Mouse (Mus musculus) MEL (cell line): ENCODE measurements around the gene Tnrc6c. TPM values are rescaled to one million over a fixed set of nuclear protein-coding genes. Genes with fewer than 3 reads are reported as not detected.

ENCODE experiments used
- DNase-seq: peaks from one replicate; pipeline ENCODE4 v3.0.0; 2011; ENCODE audit warnings: low read depth, low spot score
- H3K27ac ChIP-seq: 2 replicates; pipeline ENCODE4 v1.5.1; 2012; ENCODE audit warnings: low read depth, mild to moderate bottlenecking, control low read depth, low read length, moderate library complexity; ENCODE audit not compliant: control insufficient read depth
- H3K27me3 ChIP-seq, 2 experiments: fragments of 150-350 bp in 1 of 2; sonication (generic) in 1 of 2; 2 replicates each; pipeline ENCODE4 v1.6.1; 2012; ENCODE audit warnings: low read length in 2 of 2, mild to moderate bottlenecking in 2 of 2, improper control_type of control experiment in 1 of 2, moderate library complexity in 1 of 2; ENCODE audit not compliant: insufficient read depth in 2 of 2, control insufficient read depth in 1 of 2
- H3K36me3 ChIP-seq, 2 experiments: 2 replicates each; pipeline ENCODE4 v1.6.1; 2012 to 2014; ENCODE audit warnings: low read length in 2 of 2, improper control_type of control experiment in 1 of 2, inconsistent platforms in 1 of 2, mild to moderate bottlenecking in 1 of 2; ENCODE audit not compliant: insufficient read depth in 2 of 2, control insufficient read depth in 1 of 2
- H3K4me1 ChIP-seq, 2 experiments: fragments of 150-350 bp in 1 of 2; sonication (generic) in 1 of 2; 2 replicates each; pipeline ENCODE4 v1.6.1; 2012; ENCODE audit warnings: low read length in 2 of 2, improper control_type of control experiment in 1 of 2, mild to moderate bottlenecking in 1 of 2; ENCODE audit not compliant: insufficient read depth in 2 of 2, control insufficient read depth in 1 of 2
- H3K4me3 ChIP-seq, 2 experiments: fragments of 150-350 bp in 1 of 2; sonication (generic) in 1 of 2; 2 replicates each; pipeline ENCODE4 v1.5.1; 2012; ENCODE audit warnings: low read depth in 2 of 2, low read length in 2 of 2, mild to moderate bottlenecking in 2 of 2, moderate library complexity in 2 of 2, control low read depth in 1 of 2, improper control_type of control experiment in 1 of 2; ENCODE audit not compliant: control insufficient read depth in 1 of 2, insufficient read depth in 1 of 2
- H3K79me2 ChIP-seq: 2 replicates; pipeline ENCODE4 v1.6.1; 2012; ENCODE audit warnings: mild to moderate bottlenecking, low read length, moderate library complexity; ENCODE audit not compliant: control insufficient read depth, poor library complexity, insufficient read depth
- H3K9ac ChIP-seq: 2 replicates; pipeline ENCODE4 v1.6.1; 2012; ENCODE audit warnings: low read depth, mild to moderate bottlenecking, control low read depth, low read length, moderate library complexity; ENCODE audit not compliant: control insufficient read depth, poor library complexity, severe bottlenecking
- H3K9me3 ChIP-seq: fragments of 150-350 bp; sonication (generic); replicated peaks from 2 replicates; pipeline ENCODE4 v1.6.1; 2012; ENCODE audit warnings: mild to moderate bottlenecking, low read length, improper control_type of control experiment, moderate library complexity; ENCODE audit not compliant: insufficient read depth
- BHLHE40 ChIP-seq: IDR thresholded peaks from 2 replicates; pipeline ENCODE4 v1.6.1; 2012; ENCODE audit warnings: low read depth, mild to moderate bottlenecking, inconsistent platforms, low read length, improper control_type of control experiment, borderline replicate concordance
- CHD1 ChIP-seq: IDR thresholded peaks from 2 replicates; pipeline ENCODE4 v1.6.1; 2012; ENCODE audit warnings: low read depth, mild to moderate bottlenecking, inconsistent platforms, low read length, improper control_type of control experiment
- E2F4 ChIP-seq: IDR thresholded peaks from 2 replicates; pipeline ENCODE4 v1.6.1; 2011; ENCODE audit warnings: low read depth, low read length, improper control_type of control experiment, borderline replicate concordance
- GABPA ChIP-seq: IDR thresholded peaks from 2 replicates; pipeline ENCODE4 v1.6.1; 2012; ENCODE audit warnings: low read depth, mild to moderate bottlenecking, inconsistent platforms, low read length, improper control_type of control experiment, moderate library complexity
- KAT2A ChIP-seq: conservative IDR thresholded peaks from 2 replicates; pipeline ENCODE4 v1.6.1; 2012; ENCODE audit warnings: low read depth, low read length, improper control_type of control experiment, inconsistent platforms
- MAFK ChIP-seq: IDR thresholded peaks from 2 replicates; pipeline ENCODE4 v1.6.1; 2011; ENCODE audit warnings: low read depth, mild to moderate bottlenecking, low read length, improper control_type of control experiment, borderline replicate concordance
- MYC ChIP-seq: IDR thresholded peaks from 2 replicates; pipeline ENCODE4 v1.6.1; 2011; ENCODE audit warnings: low read depth, mild to moderate bottlenecking, low read length, improper control_type of control experiment, moderate library complexity
- POLR2A ChIP-seq, 2 experiments: IDR thresholded peaks; 2 replicates each; pipeline ENCODE4 v1.6.1; 2011 to 2012; ENCODE audit warnings: low read length in 2 of 2, mild to moderate bottlenecking in 2 of 2, control low read depth in 1 of 2, improper control_type of control experiment in 1 of 2, low read depth in 1 of 2, moderate library complexity in 1 of 2; ENCODE audit not compliant: control insufficient read depth in 1 of 2, insufficient read depth in 1 of 2, poor library complexity in 1 of 2
- RCOR1 ChIP-seq: IDR thresholded peaks from 2 replicates; pipeline ENCODE4 v1.6.1; 2012; ENCODE audit warnings: low read depth, mild to moderate bottlenecking, inconsistent platforms, low read length, improper control_type of control experiment
- SMC3 ChIP-seq: IDR thresholded peaks from 2 replicates; pipeline ENCODE4 v1.6.1; 2011; ENCODE audit warnings: low read depth, low read length, improper control_type of control experiment
- TBP ChIP-seq: IDR thresholded peaks from 2 replicates; pipeline ENCODE4 v1.8.0; 2011; ENCODE audit warnings: low read depth, low read length, improper control_type of control experiment
- TCF12 ChIP-seq: IDR thresholded peaks from 2 replicates; pipeline ENCODE4 v1.6.1; 2014; ENCODE audit warnings: low read depth, mild to moderate bottlenecking, inconsistent platforms, low read length, improper control_type of control experiment, moderate library complexity
- UBTF ChIP-seq: IDR thresholded peaks from 2 replicates; pipeline ENCODE4 v1.6.1; 2012; ENCODE audit warnings: low read depth, mild to moderate bottlenecking, inconsistent platforms, low read length, improper control_type of control experiment, moderate library complexity, borderline replicate concordance; ENCODE audit not compliant: insufficient read depth
- USF1 ChIP-seq: IDR thresholded peaks from 2 replicates; pipeline ENCODE4 v1.6.1; 2014; ENCODE audit warnings: low read depth, mild to moderate bottlenecking, inconsistent platforms, low read length, improper control_type of control experiment, moderate library complexity
- USF2 ChIP-seq, 2 experiments: IDR thresholded peaks; 2 replicates each; pipeline ENCODE4 v1.6.1; 2011 to 2012; ENCODE audit warnings: improper control_type of control experiment in 2 of 2, low read length in 2 of 2, borderline replicate concordance in 1 of 2, inconsistent platforms in 1 of 2, low read depth in 1 of 2, mild to moderate bottlenecking in 1 of 2; ENCODE audit not compliant: insufficient read depth in 1 of 2
- ZMIZ1 ChIP-seq: IDR thresholded peaks from 2 replicates; pipeline ENCODE4 v1.6.1; 2012; ENCODE audit warnings: low read depth, mild to moderate bottlenecking, inconsistent platforms, low read length, improper control_type of control experiment, moderate library complexity
- polyA plus RNA-seq, 2 experiments: library from polyadenylated mRNA; stranded (reverse) in 1 of 2; unstranded in 1 of 2; fragments of >175 nt in 1 of 2; fragments of >200 nt in 1 of 2; gene quantifications; 2 replicates each; pipeline versions ENCODE4 v1.2.1 to v1.2.4; 2012; ENCODE audit warnings: low replicate concordance in 2 of 2, low read depth in 1 of 2; ENCODE audit not compliant: insufficient read length in 2 of 2, insufficient read depth in 1 of 2, missing spikeins in 1 of 2
- total RNA-seq: library from RNA; depleted of rRNA; stranded (reverse); fragments of 300-350 nt; gene quantifications from 2 replicates; pipeline ENCODE4 v1.2.3, GENCODE M21; 2012

Gene Tnrc6c
- total and polyA plus RNA-seq, 3 experiments, result 16.0 to 19.1 TPM; not detected in 1

DNA sequence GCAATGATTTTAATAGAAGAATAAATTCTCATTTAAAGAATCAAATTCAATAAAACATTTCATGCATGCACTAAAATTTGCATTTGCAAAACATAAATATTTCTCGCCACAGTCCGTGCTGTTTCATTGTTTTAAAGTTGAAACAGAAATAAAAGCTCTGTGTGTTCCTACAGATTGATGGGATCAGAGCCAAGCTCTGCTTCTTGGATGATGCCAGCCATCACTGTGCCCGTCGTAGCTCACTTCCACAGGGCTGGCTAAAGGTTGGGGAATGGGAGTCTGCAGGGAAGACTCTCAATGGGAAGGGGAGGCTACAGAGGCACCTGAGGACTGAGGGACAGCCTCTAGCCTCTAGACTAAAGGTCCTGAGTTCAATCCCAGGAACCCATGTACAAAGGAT is 28.9 kb upstream of the Tnrc6c start:
- no peak for DNase-seq
- H3K27ac ChIP-seq, result no peak overlapping the region
- H3K4me1 ChIP-seq, result no peaks in the 10 kb centered on the region
- H3K36me3 ChIP-seq, result no peaks in the 10 kb centered on the region
- no peaks in the 10 kb centered on the region for H3K79me2 ChIP-seq
- peaks cover 28 to 38% of the 10 kb centered on the region in 2 experiments for H3K27me3 ChIP-seq
- no peak overlapping the region for H3K9ac ChIP-seq
- TF ChIP-seq GABPA (no peak), CHD1 (no peak), BHLHE40 (no peak), TCF12 (no peak), TBP (no peak), E2F4 (no peak)
- no peak overlapping the region for H3K4me3 ChIP-seq
- H3K9me3 ChIP-seq, result no peaks in the 10 kb centered on the region

DNA sequence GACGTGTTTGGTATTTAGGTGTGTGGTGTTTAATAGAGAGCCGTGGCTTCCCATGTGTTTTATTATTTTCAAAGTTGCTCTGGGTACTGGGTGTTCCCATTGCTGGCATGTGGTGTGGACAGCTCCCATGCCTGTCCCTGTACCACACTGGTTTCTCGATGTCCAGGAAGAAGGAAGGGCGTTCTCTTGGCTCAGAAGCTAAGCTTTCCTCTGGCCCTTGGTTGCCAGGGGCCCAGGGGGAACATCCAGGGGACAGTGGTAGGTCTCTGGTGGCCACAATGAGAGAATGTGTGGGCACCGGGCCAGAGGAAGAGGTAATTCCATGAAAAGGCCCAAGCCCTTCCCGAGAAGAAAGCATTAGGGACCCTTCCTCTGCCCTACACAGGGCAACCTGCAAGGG is 27.5 kb upstream of the Tnrc6c start:
- Histone ChIP-seq H3K79me2 (no peaks in the 10 kb centered on the region), H3K36me3 (no peaks in the 10 kb centered on the region), H3K27ac (no peak overlapping the region), H3K4me1 (no peaks in the 10 kb centered on the region), H3K9me3 (no peaks in the 10 kb centered on the region), H3K27me3 (peaks cover 26 to 35% of the 10 kb centered on the region in 2 experiments), H3K9ac (no peak overlapping the region), H3K4me3 (no peak overlapping the region)
- DNase-seq, result no peak
- no peak for TF ChIP-seq TBP
- TF ChIP-seq, all 39 proteins: peak for 0

DNA sequence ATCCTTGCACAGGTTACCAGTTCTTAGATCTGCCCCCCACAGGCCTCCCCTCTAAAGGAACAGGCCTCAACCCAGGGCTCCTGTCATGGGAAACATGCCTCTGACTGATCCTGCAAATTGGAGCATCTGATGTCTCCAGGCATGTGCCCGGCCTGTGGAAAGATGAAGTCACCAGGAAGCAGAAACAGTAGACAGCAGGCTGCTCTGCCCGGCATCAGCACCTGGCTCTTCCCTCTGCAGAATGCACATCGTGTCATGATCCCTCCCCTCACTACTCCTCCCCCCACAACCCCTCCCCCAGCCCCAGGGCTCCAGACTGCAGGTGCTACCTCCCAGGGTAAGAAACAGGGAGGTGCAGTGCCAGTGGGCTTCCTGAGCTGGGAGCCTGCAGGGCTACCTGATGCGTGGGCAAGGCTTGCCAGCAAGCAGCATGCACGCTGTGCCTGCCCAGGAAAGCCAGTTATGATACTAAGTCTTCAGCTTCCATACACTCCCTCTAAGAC is 27.0 kb upstream of the Tnrc6c start:
- no peak for DNase-seq
- Histone ChIP-seq H3K27ac (no peak overlapping the region), H3K36me3 (no peaks in the 10 kb centered on the region), H3K4me1 (no peaks in the 10 kb centered on the region), H3K27me3 (peaks cover 26 to 34% of the 10 kb centered on the region in 2 experiments), H3K9me3 (no peaks in the 10 kb centered on the region), H3K79me2 (no peaks in the 10 kb centered on the region), H3K4me3 (no peak overlapping the region), H3K9ac (no peak overlapping the region)
- TF ChIP-seq CHD1, result no peak
- TF ChIP-seq E2F4, result no peak
- TF ChIP-seq BHLHE40, result no peak
- TF ChIP-seq UBTF, result no peak
- no peak for TF ChIP-seq USF1
- no peak for TF ChIP-seq POLR2A (IDR thresholded peaks at IDR 0.05; ENCODE audit: control insufficient read depth in 1 of 2, insufficient read depth in 1 of 2, low read depth in 1 of 2, low read length in 2 of 2, poor library complexity in 1 of 2)
- TF ChIP-seq ZMIZ1, result no peak
- TF ChIP-seq RCOR1, result no peak
- no peak for TF ChIP-seq MAFK
- TF ChIP-seq KAT2A, result no peak
- TF ChIP-seq MYC, result no peak
- no peak for TF ChIP-seq GABPA
- TF ChIP-seq TBP, result no peak
- TF ChIP-seq SMC3, result no peak
- TF ChIP-seq USF2 (IDR thresholded peaks at IDR 0.05; ENCODE audit: borderline replicate concordance in 1 of 2, insufficient read depth in 1 of 2, low read depth in 1 of 2, low read length in 2 of 2), result no peak
